Mouse (Mus musculus): ENCODE data around the gene Cxcr2.

DNA sequence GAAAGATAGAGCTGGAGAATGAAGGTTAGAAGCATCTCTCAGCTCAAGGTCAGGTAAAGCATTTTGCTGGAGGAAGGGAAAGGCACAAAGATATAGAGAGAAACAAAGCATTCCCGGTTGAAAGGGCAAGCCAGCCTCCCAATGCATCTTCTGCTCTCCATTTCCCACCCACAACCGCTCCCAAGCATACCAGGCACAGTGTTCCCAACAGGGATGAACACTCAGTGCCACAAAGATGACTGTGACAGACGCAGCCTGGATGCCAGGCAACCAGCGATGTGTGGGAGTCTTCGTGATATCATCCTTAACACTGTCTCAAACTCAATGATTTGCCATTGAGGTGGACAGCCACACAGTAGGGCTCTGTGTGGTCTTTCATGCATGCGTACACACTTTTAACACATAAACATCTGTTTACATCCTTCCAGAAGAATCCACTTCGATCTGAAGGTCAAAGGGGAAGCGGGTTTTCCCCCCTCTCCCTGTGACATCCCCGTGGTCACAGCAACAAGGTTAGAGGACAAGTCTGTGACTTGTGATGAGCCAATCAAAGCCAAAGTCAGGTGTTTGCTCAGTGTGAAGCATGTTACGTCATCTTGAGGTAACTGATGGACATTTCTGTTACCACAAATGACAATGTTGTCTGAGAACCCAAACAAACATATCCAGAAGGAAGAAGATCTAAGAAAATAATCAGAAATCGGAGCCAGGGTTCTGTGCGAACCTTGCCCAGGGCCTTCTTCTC is 44.1 kb downstream of the Cxcr2 start:
- TF ChIP-seq CTCF (IDR thresholded peaks at IDR 0.05; ENCODE audit: insufficient read depth, low read depth, low read length) = no peak
- no peak for TF ChIP-seq POLR2A (IDR thresholded peaks at IDR 0.05; ENCODE audit: insufficient read depth, low read depth, low read length)
